Mouse (Mus musculus) embryonic facial prominence, embryonic 12.5 days (tissue): ENCODE measurements around the gene Trpc1. TPM values are rescaled to one million over a fixed set of nuclear protein-coding genes. Genes with fewer than 3 reads are reported as not detected.

Experiments
- ATAC-seq: fragments of 200-750 bp; cut with Nextera tagmentation; 2 replicates; pipeline ENCODE4 v1.8.0; 2017; ENCODE audit not compliant: insufficient number of reproducible peaks, insufficient read depth, low FRiP score, low TSS enrichment
- H3K27ac ChIP-seq: fragments of 300-500 bp; sonication (generic); 2 replicates; pipeline ENCODE4 v1.5.1; 2016; ENCODE audit warnings: mild to moderate bottlenecking
- H3K27me3 ChIP-seq: fragments of 300-500 bp; sonication (generic); 2 replicates; pipeline ENCODE4 v1.6.1; 2016; ENCODE audit warnings: mild to moderate bottlenecking, moderate library complexity
- H3K36me3 ChIP-seq: fragments of 300-500 bp; sonication (generic); 2 replicates; pipeline ENCODE4 v1.6.1; 2016; ENCODE audit warnings: mild to moderate bottlenecking
- H3K4me1 ChIP-seq: fragments of 300-500 bp; sonication (generic); 2 replicates; pipeline ENCODE4 v1.6.1; 2016
- H3K4me2 ChIP-seq: fragments of 300-500 bp; sonication (generic); replicated peaks from 2 replicates; pipeline ENCODE4 v1.6.1; 2016; ENCODE audit warnings: mild to moderate bottlenecking, moderate library complexity
- H3K4me3 ChIP-seq: fragments of 300-500 bp; sonication (generic); 2 replicates; pipeline ENCODE4 v1.5.1; 2016; ENCODE audit warnings: mild to moderate bottlenecking
- H3K9ac ChIP-seq: fragments of 300-500 bp; sonication (generic); 2 replicates; pipeline ENCODE4 v1.6.1; 2016; ENCODE audit warnings: mild to moderate bottlenecking, moderate library complexity
- H3K9me3 ChIP-seq: fragments of 300-500 bp; sonication (generic); 2 replicates; pipeline ENCODE4 v1.6.1; 2016; ENCODE audit warnings: mild to moderate bottlenecking, moderate library complexity
- WGBS: fragments of 180-500 bp; shearing (Covaris S2); methylation state at CpG from one replicate; pipeline ENCODE4 v1.1.7; 2016; 5-methylcytosine and 5-hydroxymethylcytosine counted together
- polyA plus RNA-seq: library from polyadenylated mRNA; unstranded; fragments of >200 nt; fragmentation: Nextera tagmentation; extraction: Ambion mirVana; gene quantifications from 2 replicates; pipeline ENCODE4 v1.2.1, GENCODE M21; 2016

Trpc1 gene
- polyA plus RNA-seq, 1 experiment from 2014 or later = 3.2 TPM

GRCm38 (mm10) chr9:95750746-95751145 is 571 bp upstream of the Trpc1 start:
- H3K4me2 ChIP-seq = peak overlapping the region; percentile 94
- no peak overlapping the region for H3K9ac ChIP-seq
- WGBS = 35% methylated on average over 9 of the region's 9 CpGs
- H3K9me3 ChIP-seq = no peaks in the 10 kb centered on the region
- ATAC-seq = no peak
- peaks cover 4% of the 10 kb centered on the region; the same call in 1 of the 2 replicates for H3K4me1 ChIP-seq
- no peaks in the 10 kb centered on the region for H3K36me3 ChIP-seq
- H3K27ac ChIP-seq = no peak overlapping the region
- peaks cover 9% of the 10 kb centered on the region for H3K27me3 ChIP-seq
- H3K4me3 ChIP-seq = peak overlapping the region; percentile 84

- peak overlapping the region; percentile 84 for H3K4me3 ChIP-seq
- ATAC-seq = peak; percentile 67; the same call in 1 of the 2 replicates
- H3K27ac ChIP-seq = no peak overlapping the region
- peaks cover 9% of the 10 kb centered on the region for H3K27me3 ChIP-seq
- H3K4me2 ChIP-seq = peak overlapping the region; percentile 94
- H3K36me3 ChIP-seq = no peaks in the 10 kb centered on the region
- H3K9me3 ChIP-seq = no peaks in the 10 kb centered on the region
- WGBS = under 1% methylated on average over 34 of the region's 34 CpGs
- peak overlapping the region; percentile 80 for H3K9ac ChIP-seq
- H3K4me1 ChIP-seq = peaks cover 4% of the 10 kb centered on the region; the same call in 1 of the 2 replicates
Measured at GRCm38 (mm10) chr9:95749461-95749928, 680 bp downstream of the Trpc1 start.

- H3K9ac ChIP-seq = no peak overlapping the region
- H3K4me1 ChIP-seq = peaks cover 4% of the 10 kb centered on the region; the same call in 1 of the 2 replicates
- peaks cover 9% of the 10 kb centered on the region for H3K27me3 ChIP-seq
- WGBS = 78% methylated on average over 5 of the region's 5 CpGs
- no peaks in the 10 kb centered on the region for H3K36me3 ChIP-seq
- no peak overlapping the region for H3K4me2 ChIP-seq
- ATAC-seq = no peak
- H3K9me3 ChIP-seq = no peaks in the 10 kb centered on the region
- H3K27ac ChIP-seq = no peak overlapping the region
- no peak overlapping the region for H3K4me3 ChIP-seq
Measured at GRCm38 (mm10) chr9:95747298-95747697, 2.9 kb downstream of the Trpc1 start.

- WGBS = 70% methylated on average over 7 of the region's 7 CpGs
- no peak overlapping the region for H3K27ac ChIP-seq
- H3K4me2 ChIP-seq = no peak overlapping the region
- no peak overlapping the region for H3K4me3 ChIP-seq
- peaks cover 9% of the 10 kb centered on the region for H3K27me3 ChIP-seq
- H3K36me3 ChIP-seq = no peaks in the 10 kb centered on the region
- ATAC-seq = no peak
- no peak overlapping the region for H3K9ac ChIP-seq
- H3K4me1 ChIP-seq = no peaks in the 10 kb centered on the region
- H3K9me3 ChIP-seq = no peaks in the 10 kb centered on the region
Measured at GRCm38 (mm10) chr9:95744845-95745613, 5.1 kb downstream of the Trpc1 start.

GRCm38 (mm10) chr9:95736238-95736637 is 13.9 kb downstream of the Trpc1 start:
- Histone ChIP-seq H3K4me1 (no peaks in the 10 kb centered on the region), H3K4me2 (no peak overlapping the region), H3K4me3 (no peak overlapping the region), H3K27ac (no peak overlapping the region), H3K9ac (no peak overlapping the region), H3K36me3 (no peaks in the 10 kb centered on the region), H3K9me3 (no peaks in the 10 kb centered on the region), H3K27me3 (no peaks in the 10 kb centered on the region)
- no peak for ATAC-seq

GRCm38 (mm10) chr9:95712574-95712973 is 37.6 kb downstream of the Trpc1 start:
- H3K4me3 ChIP-seq = no peak overlapping the region
- H3K9ac ChIP-seq = no peak overlapping the region
- no peak overlapping the region for H3K4me2 ChIP-seq
- H3K4me1 ChIP-seq = no peaks in the 10 kb centered on the region
- H3K36me3 ChIP-seq = no peaks in the 10 kb centered on the region
- H3K27ac ChIP-seq = no peak overlapping the region
- no peaks in the 10 kb centered on the region for H3K9me3 ChIP-seq
- H3K27me3 ChIP-seq = no peaks in the 10 kb centered on the region
- WGBS = 21% methylated on average over 8 of the region's 8 CpGs
- no peak for ATAC-seq

GRCm38 (mm10) chr9:95708943-95709342 is 41.2 kb downstream of the Trpc1 start:
- no peak overlapping the region for H3K4me3 ChIP-seq
- no peaks in the 10 kb centered on the region for H3K9me3 ChIP-seq
- H3K27ac ChIP-seq = no peak overlapping the region
- H3K4me1 ChIP-seq = no peaks in the 10 kb centered on the region
- ATAC-seq = no peak
- no peak overlapping the region for H3K4me2 ChIP-seq
- H3K27me3 ChIP-seq = no peaks in the 10 kb centered on the region
- no peaks in the 10 kb centered on the region for H3K36me3 ChIP-seq
- H3K9ac ChIP-seq = no peak overlapping the region

- 73% methylated on average over 5 of the region's 5 CpGs for WGBS
- Histone ChIP-seq H3K27ac (no peak overlapping the region), H3K4me2 (no peak overlapping the region), H3K9me3 (no peaks in the 10 kb centered on the region), H3K27me3 (no peaks in the 10 kb centered on the region), H3K4me3 (no peak overlapping the region), H3K9ac (no peak overlapping the region), H3K4me1 (no peaks in the 10 kb centered on the region), H3K36me3 (no peaks in the 10 kb centered on the region)
- ATAC-seq = no peak
Measured at GRCm38 (mm10) chr9:95705371-95705770, 44.8 kb downstream of the Trpc1 start.

- H3K4me1 ChIP-seq = no peaks in the 10 kb centered on the region
- no peaks in the 10 kb centered on the region for H3K36me3 ChIP-seq
- H3K4me2 ChIP-seq = no peak overlapping the region
- H3K27me3 ChIP-seq = no peaks in the 10 kb centered on the region
- no peak overlapping the region for H3K27ac ChIP-seq
- 56% methylated on average over 3 of the region's 3 CpGs for WGBS
- no peak overlapping the region for H3K4me3 ChIP-seq
- H3K9ac ChIP-seq = no peak overlapping the region
- no peak for ATAC-seq
- no peaks in the 10 kb centered on the region for H3K9me3 ChIP-seq
Measured at GRCm38 (mm10) chr9:95704078-95704477, 46.1 kb downstream of the Trpc1 start.

GRCm38 (mm10) chr9:95699273-95699672 is 50.9 kb downstream of the Trpc1 start:
- no peaks in the 10 kb centered on the region for H3K36me3 ChIP-seq
- no peak for ATAC-seq
- no peak overlapping the region for H3K27ac ChIP-seq
- no peak overlapping the region for H3K4me3 ChIP-seq
- H3K9ac ChIP-seq = no peak overlapping the region
- no peaks in the 10 kb centered on the region for H3K27me3 ChIP-seq
- no peaks in the 10 kb centered on the region for H3K9me3 ChIP-seq
- H3K4me1 ChIP-seq = no peaks in the 10 kb centered on the region
- no peak overlapping the region for H3K4me2 ChIP-seq
- WGBS = 74% methylated on average over 4 of the region's 4 CpGs

- Histone ChIP-seq H3K36me3 (no peaks in the 10 kb centered on the region), H3K9ac (no peak overlapping the region), H3K4me2 (no peak overlapping the region), H3K9me3 (no peaks in the 10 kb centered on the region), H3K27ac (no peak overlapping the region), H3K4me3 (no peak overlapping the region), H3K27me3 (no peaks in the 10 kb centered on the region), H3K4me1 (peaks cover 9% of the 10 kb centered on the region; the same call in 1 of the 2 replicates)
- no peak for ATAC-seq
- 54% methylated on average over 2 of the region's 2 CpGs for WGBS
Measured at GRCm38 (mm10) chr9:95697808-95698207, 52.4 kb downstream of the Trpc1 start.

- ATAC-seq = no peak
- WGBS = 76% methylated on average over 6 of the region's 6 CpGs
- H3K27ac ChIP-seq = no peak overlapping the region
- H3K9ac ChIP-seq = no peak overlapping the region
- peaks cover 11% of the 10 kb centered on the region; the same call in 1 of the 2 replicates for H3K4me1 ChIP-seq
- H3K27me3 ChIP-seq = no peaks in the 10 kb centered on the region
- H3K9me3 ChIP-seq = no peaks in the 10 kb centered on the region
- no peak overlapping the region for H3K4me3 ChIP-seq
- no peaks in the 10 kb centered on the region for H3K36me3 ChIP-seq
- H3K4me2 ChIP-seq = no peak overlapping the region
Measured at GRCm38 (mm10) chr9:95696581-95696980, 53.6 kb downstream of the Trpc1 start.
